Mouse (Mus musculus) lung, adult 2 months (tissue): ENCODE measurements around the gene Anks1b. TPM values are rescaled to one million over a fixed set of nuclear protein-coding genes. Genes with fewer than 3 reads are reported as not detected.

ENCODE experiments used
- DNase-seq: peaks from one replicate; pipeline ENCODE4 v3.0.0; 2022
- H3K4me1 ChIP-seq: fragments of 200-500 bp; 2 replicates; pipeline ENCODE4 v1.6.1; 2011; ENCODE audit warnings: low read length; ENCODE audit not compliant: control insufficient read depth, insufficient read depth
- H3K4me3 ChIP-seq: fragments of 200-500 bp; replicated peaks from 2 replicates; pipeline ENCODE3; 2011; ENCODE audit warnings: low read depth, mild to moderate bottlenecking, control low read depth, low read length; ENCODE audit errors: extremely low read depth
- CTCF ChIP-seq: fragments of 200-500 bp; IDR thresholded peaks from 2 replicates; pipeline ENCODE4 v1.5.1; 2011; ENCODE audit warnings: mild to moderate bottlenecking, low read length, control low read depth; ENCODE audit not compliant: insufficient read depth
- POLR2A ChIP-seq: fragments of 200-500 bp; IDR thresholded peaks from 2 replicates; pipeline ENCODE4 v1.6.1; 2011; ENCODE audit warnings: low read depth, mild to moderate bottlenecking, control low read depth, low read length, borderline replicate concordance; ENCODE audit errors: extremely low read depth
- WGBS: fragments of 180-500 bp; shearing (Covaris S2); methylation state at CpG from one replicate; pipeline ENCODE4 v1.1.7; 2018; 5-methylcytosine and 5-hydroxymethylcytosine counted together
- polyA plus RNA-seq: library from polyadenylated mRNA; depleted of rRNA; stranded (reverse); fragments of >200 nt; gene quantifications from 2 replicates; pipeline ENCODE4 v1.2.3, GENCODE M21; 2012

The Anks1b gene
- polyA plus RNA-seq, 1 experiment, result 0.41 TPM

GRCm38 (mm10) chr10:90380704-90381339, 507.5 kb downstream of the Anks1b start:
- Histone ChIP-seq H3K4me1 (no peaks in the 10 kb centered on the region), H3K4me3 (no peak overlapping the region)
- no peak for TF ChIP-seq POLR2A
- no peak for TF ChIP-seq CTCF
- 73% methylated on average over 8 of the region's 8 CpGs for WGBS
- DNase-seq, result no peak

- H3K4me3 ChIP-seq, result no peak overlapping the region
- H3K4me1 ChIP-seq, result no peaks in the 10 kb centered on the region
- 87% methylated on average over 4 of the region's 4 CpGs for WGBS
- DNase-seq, result no peak
- TF ChIP-seq POLR2A (no peak), CTCF (no peak)
These were observed 527.1 kb downstream of the Anks1b start for GRCm38 (mm10) chr10:90400382-90400781.

GRCm38 (mm10) chr10:90408484-90408883, 535.2 kb downstream of the Anks1b start:
- no peak overlapping the region for H3K4me3 ChIP-seq
- no peak for TF ChIP-seq POLR2A
- TF ChIP-seq CTCF, result no peak
- 70% methylated on average over 2 of the region's 2 CpGs for WGBS
- DNase-seq, result no peak
- no peaks in the 10 kb centered on the region for H3K4me1 ChIP-seq

DNA sequence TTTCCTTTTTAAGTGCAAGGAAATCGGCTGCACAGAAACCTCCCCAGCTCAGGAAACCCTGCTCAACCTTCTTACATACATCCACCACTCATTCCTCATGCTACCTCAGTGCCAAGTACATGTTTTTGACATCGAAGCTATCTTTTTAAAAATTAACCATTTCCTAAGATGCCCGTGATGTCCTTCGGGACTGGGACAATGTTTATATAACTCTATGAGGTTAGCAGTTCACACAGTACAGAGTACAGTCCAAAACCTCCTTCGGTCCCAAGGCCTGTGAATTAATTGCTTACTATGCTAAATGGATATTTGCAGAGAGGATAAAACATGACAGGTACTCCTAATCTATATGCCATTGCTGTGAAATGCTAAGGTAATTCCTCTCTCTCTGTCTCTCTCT, 558.2 kb downstream of the Anks1b start:
- no peak for DNase-seq
- 35% methylated on average over 5 of the region's 5 CpGs for WGBS
- Histone ChIP-seq H3K4me3 (no peak overlapping the region), H3K4me1 (no peaks in the 10 kb centered on the region)
- TF ChIP-seq POLR2A (no peak), CTCF (no peak)

DNA sequence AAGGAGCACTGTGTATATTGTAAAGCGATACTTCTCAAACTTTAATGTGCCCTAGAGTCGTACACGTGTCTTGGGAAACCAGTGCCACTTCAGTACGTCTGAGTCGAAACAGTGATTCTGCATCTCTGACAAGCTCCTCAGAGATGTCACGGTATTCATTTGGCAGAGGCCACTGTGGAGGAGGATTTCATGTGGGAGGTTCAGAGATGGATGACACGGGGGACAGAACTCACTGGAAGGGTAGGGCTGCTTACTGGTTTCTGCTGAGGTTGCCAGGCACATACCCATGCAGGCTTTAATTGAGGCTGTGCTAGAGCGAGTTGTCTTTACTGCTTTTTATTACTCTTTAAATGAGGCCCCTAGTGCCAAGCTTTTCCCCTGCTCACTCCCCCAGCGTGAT, 558.7 kb downstream of the Anks1b start:
- TF ChIP-seq POLR2A (no peak), CTCF (no peak)
- H3K4me1 ChIP-seq, result no peaks in the 10 kb centered on the region
- no peak overlapping the region for H3K4me3 ChIP-seq
- no peak for DNase-seq
- WGBS, result 58% methylated on average over 9 of the region's 9 CpGs

DNA sequence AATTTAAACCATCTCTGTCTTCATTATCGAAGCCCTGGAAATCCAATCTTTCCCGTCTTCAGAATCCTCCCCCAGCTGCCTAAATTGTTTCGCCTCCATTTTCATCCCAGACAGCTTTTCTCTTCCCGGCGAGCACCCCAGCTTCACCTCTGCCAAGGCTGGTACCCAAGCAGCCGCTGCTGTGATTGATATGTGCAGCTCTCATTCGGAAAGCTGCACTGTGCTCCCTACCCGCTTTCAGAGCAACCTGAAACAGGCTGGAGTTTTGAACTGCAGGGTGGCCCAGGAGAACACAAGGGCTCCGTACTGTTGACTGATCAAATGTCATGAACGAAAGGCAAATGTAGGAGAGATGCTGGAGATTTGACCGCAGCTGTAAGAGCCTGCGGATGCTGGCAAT, 559.2 kb downstream of the Anks1b start:
- DNase-seq, result no peak
- Histone ChIP-seq H3K4me1 (no peaks in the 10 kb centered on the region), H3K4me3 (no peak overlapping the region)
- WGBS, result 65% methylated on average over 12 of the region's 12 CpGs
- no peak for TF ChIP-seq POLR2A
- TF ChIP-seq CTCF, result no peak

DNA sequence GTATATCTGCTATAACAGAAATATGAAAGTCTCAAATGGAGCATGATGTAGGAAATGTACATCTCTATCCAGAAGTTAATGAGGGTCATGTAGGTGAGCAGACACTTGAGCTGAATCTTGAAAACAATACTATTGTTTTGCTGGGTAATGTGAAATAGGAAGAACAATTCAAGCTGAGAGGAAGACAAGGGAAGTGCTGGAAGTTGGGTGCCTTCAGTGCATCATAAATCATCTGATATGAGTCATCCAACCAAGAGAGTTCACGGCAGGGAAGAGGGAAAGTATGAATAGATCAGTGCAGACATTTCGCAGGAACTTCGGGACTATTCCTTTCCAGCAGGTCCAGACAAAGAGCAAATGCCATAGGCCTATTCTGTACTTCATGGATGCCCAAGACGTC, 567.7 kb downstream of the Anks1b start:
- DNase-seq, result no peak
- no peak for TF ChIP-seq POLR2A
- no peak for TF ChIP-seq CTCF
- Histone ChIP-seq H3K4me1 (no peaks in the 10 kb centered on the region), H3K4me3 (no peak overlapping the region)
- 65% methylated on average over 4 of the region's 4 CpGs for WGBS

DNA sequence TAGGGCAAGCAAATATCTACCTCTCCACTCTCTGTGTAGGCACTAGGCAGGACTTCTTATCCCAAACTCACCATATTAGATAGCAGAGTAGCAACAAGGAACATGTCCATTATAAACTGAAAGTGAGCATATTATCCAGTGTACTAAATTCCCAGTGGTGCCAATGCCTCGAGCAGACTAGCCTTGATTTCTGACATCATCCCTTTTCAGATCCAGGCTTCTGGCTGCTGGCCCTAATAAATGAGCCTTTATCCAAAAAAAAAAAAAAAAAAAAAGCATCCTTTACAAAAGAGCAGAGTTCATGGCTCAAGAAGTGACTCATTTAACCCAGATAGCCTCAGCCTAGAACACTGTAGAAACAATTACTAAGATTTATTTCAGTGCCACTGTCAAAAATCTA, 568.3 kb downstream of the Anks1b start:
- TF ChIP-seq POLR2A, result no peak
- TF ChIP-seq CTCF, result no peak
- no peaks in the 10 kb centered on the region for H3K4me1 ChIP-seq
- no peak overlapping the region for H3K4me3 ChIP-seq
- WGBS, result 47% methylated on average over 1 of the region's 1 CpGs
- DNase-seq, result no peak

DNA sequence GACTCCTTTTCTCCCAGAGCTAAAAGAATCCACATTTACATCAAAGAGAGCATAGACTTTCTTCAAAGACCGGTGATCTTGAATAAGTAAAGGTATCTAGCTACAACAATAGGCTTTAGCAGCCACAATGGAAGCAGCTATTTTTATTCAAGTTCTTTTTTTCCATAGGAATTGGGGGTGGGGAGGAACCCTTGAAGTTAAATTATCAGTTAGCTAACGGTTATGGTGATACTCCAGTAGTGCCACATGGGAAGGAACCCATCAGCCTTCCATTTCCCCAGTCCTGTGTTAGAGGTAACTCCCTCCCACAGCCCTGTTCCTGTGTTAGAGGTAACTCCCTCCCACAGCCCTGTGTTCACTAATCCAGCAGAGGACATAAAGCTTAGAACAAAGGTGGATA, 591.6 kb downstream of the Anks1b start:
- H3K4me3 ChIP-seq, result no peak overlapping the region

DNA sequence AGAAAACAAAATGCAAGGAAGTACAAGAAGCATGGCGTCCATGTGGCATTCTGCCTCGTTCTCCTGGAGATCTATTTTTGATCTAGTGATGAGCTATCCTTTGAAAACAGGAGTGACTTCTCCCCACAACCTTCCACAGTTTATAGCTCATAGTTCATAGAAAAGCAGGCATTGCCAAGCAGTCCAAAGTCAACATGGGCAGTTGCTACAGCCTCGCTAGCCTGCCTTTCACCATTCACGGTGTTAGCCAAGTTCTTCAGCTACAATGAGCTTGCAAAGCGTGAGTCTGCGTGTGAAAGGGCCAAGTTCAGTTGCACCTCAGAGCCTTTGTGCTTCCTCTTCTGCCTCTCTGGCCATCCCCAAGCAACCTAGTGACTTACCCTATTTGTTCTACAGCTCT, 592.1 kb downstream of the Anks1b start:
- no peak for DNase-seq
- H3K4me3 ChIP-seq, result no peak overlapping the region
- 77% methylated on average over 6 of the region's 6 CpGs for WGBS
- TF ChIP-seq CTCF (no peak), POLR2A (no peak)
- H3K4me1 ChIP-seq, result no peaks in the 10 kb centered on the region

More for the DNA sequence above, 591.6 kb downstream of the Anks1b start:
- no peaks in the 10 kb centered on the region for H3K4me1 ChIP-seq
- no peak for DNase-seq
- WGBS, result 76% methylated on average over 2 of the region's 2 CpGs
- TF ChIP-seq POLR2A (no peak), CTCF (no peak)

- no peak for DNase-seq
- H3K4me1 ChIP-seq, result no peaks in the 10 kb centered on the region
- H3K4me3 ChIP-seq, result no peak overlapping the region
- TF ChIP-seq CTCF (no peak), POLR2A (no peak)
- WGBS, result 58% methylated on average over 1 of the region's 1 CpGs
These were observed 594.2 kb downstream of the Anks1b start for GRCm38 (mm10) chr10:90467546-90467945.
